Mouse (Mus musculus) ES-Bruce4 (cell line): Measurements from ENCODE around the gene AU018091. TPM values are rescaled to one million over a fixed set of nuclear protein-coding genes. Genes with fewer than 3 reads are reported as not detected.

ENCODE experiments used
- H3K27ac ChIP-seq: 2 replicates; pipeline ENCODE4 v1.5.1; 2012; ENCODE audit warnings: low read length, inconsistent platforms; ENCODE audit not compliant: insufficient read depth
- H3K27me3 ChIP-seq: 2 replicates; pipeline ENCODE4 v1.6.1; 2012; ENCODE audit warnings: mild to moderate bottlenecking, low read length, inconsistent platforms; ENCODE audit not compliant: control insufficient read depth, poor library complexity, insufficient read depth, severe bottlenecking
- H3K36me3 ChIP-seq: 2 replicates; pipeline ENCODE4 v1.6.1; 2012; ENCODE audit warnings: inconsistent platforms, mild to moderate bottlenecking, low read length, moderate library complexity; ENCODE audit not compliant: control insufficient read depth, poor library complexity, insufficient read depth, severe bottlenecking
- H3K4me1 ChIP-seq: one replicate; pipeline ENCODE4 v1.8.1; 2011; ENCODE audit warnings: low read length; ENCODE audit not compliant: control insufficient read depth, insufficient read depth
- H3K4me3 ChIP-seq: 2 replicates; pipeline ENCODE4 v1.5.1; 2011; ENCODE audit warnings: low read depth, mild to moderate bottlenecking, low read length
- H3K9ac ChIP-seq: 2 replicates; pipeline ENCODE4 v1.6.1; 2012; ENCODE audit warnings: low read depth, mild to moderate bottlenecking, inconsistent platforms; ENCODE audit not compliant: poor library complexity, severe bottlenecking
- H3K9me3 ChIP-seq: replicated peaks from 2 replicates; pipeline ENCODE4 v1.6.1; 2012; ENCODE audit warnings: mild to moderate bottlenecking, low read length, inconsistent platforms; ENCODE audit not compliant: control insufficient read depth, poor library complexity, insufficient read depth, severe bottlenecking
- CTCF ChIP-seq: IDR thresholded peaks from one replicate; pipeline ENCODE4 v1.8.1; 2011; ENCODE audit warnings: low read depth, low read length
- EP300 ChIP-seq: IDR thresholded peaks from 2 replicates; pipeline ENCODE4 v1.6.1; 2011; ENCODE audit warnings: low read depth, low read length; ENCODE audit not compliant: insufficient read depth
- POLR2A ChIP-seq: IDR thresholded peaks from one replicate; pipeline ENCODE4 v1.8.1; 2011; ENCODE audit warnings: low read length; ENCODE audit not compliant: insufficient read depth
- polyA plus RNA-seq: library from polyadenylated mRNA; stranded (reverse); fragments of >200 nt; gene quantifications from 2 replicates; pipeline ENCODE4 v1.2.4, GENCODE M21; 2011; ENCODE audit warnings: low read depth; ENCODE audit not compliant: missing spikeins, insufficient read depth, insufficient read length

AU018091 gene
- polyA plus RNA-seq, 1 experiment, result 64.8 TPM

GRCm38 (mm10) chr7:3164381-3164780 is 4.6 kb downstream of the AU018091 start:
- TF ChIP-seq POLR2A, result no peak
- no peak for TF ChIP-seq EP300
- Histone ChIP-seq H3K36me3 (peaks cover 34% of the 10 kb centered on the region), H3K9ac (peak overlapping the region; percentile 2), H3K4me3 (peak overlapping the region; percentile 29; the same call in 1 of the 2 replicates), H3K4me1 (peaks cover 4% of the 10 kb centered on the region), H3K27me3 (no peaks in the 10 kb centered on the region), H3K27ac (peak overlapping the region; percentile 79), H3K9me3 (no peaks in the 10 kb centered on the region)

DNA sequence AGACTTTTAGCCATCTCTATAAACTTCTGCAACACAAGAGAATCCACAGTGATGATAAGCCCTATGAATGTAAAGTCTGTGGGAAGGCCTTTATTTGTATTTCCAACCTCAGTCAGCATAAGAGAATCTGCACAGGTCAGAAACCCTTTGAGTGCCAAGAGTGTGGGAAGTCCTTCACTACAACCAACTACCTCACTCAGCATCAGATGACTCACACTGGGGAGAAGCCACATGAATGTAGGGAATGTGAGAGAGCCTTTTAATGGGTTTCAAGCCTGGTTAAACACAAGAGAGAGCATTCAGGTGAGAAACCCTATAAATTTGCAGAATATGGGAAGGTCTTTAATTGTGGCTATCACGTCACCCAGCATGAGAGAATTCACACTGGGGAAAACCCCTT is 18.6 kb downstream of the AU018091 start:
- Histone ChIP-seq H3K4me3 (no peak overlapping the region), H3K9ac (no peak overlapping the region), H3K27me3 (no peaks in the 10 kb centered on the region), H3K4me1 (no peaks in the 10 kb centered on the region), H3K27ac (no peak overlapping the region), H3K36me3 (peaks cover 10% of the 10 kb centered on the region), H3K9me3 (no peaks in the 10 kb centered on the region)
- TF ChIP-seq EP300 (no peak), CTCF (no peak), POLR2A (no peak)

DNA sequence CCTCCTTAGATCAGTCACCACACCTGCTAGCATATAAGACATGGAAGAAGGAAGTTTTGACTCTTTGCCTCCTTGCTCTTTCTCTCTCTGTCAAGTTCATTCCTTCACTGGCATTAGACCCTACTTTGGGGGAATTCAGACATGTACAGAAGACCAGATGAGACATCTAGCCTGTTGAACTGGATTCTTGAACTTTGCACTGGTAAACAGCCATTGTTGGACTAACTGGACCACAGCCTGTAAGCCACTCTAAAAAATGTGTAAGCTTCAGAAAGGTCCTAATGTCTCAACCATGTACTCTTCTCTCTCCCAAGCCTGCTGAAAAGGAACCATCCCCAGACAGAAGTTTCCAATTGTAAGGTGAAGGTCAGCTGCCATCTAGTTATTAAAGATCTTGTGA is 22.9 kb downstream of the AU018091 start:
- Histone ChIP-seq H3K4me1 (no peaks in the 10 kb centered on the region), H3K9ac (no peak overlapping the region), H3K36me3 (no peaks in the 10 kb centered on the region), H3K27ac (no peak overlapping the region), H3K9me3 (no peaks in the 10 kb centered on the region), H3K27me3 (no peaks in the 10 kb centered on the region), H3K4me3 (no peak overlapping the region)
- TF ChIP-seq EP300 (no peak), CTCF (no peak), POLR2A (no peak)

DNA sequence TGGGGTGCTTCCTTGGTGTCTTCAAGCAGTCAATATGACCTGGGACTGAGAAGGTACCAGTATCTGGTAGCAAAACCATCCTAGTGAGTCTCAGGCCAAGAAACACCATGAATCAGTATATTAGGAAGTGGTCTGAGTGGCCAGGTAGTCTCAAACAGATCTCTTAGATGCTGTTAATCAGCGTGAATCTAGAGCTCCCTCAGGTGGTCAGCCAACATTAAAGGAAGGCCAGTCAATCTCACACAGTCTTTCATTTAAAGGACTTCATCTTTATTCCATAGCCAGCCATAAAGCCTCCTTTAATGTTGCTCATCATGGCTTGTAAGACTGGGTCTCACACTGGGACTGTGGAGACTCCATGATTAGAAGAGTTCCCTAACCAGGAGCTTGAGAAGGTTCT is 25.7 kb downstream of the AU018091 start:
- no peaks in the 10 kb centered on the region for H3K27me3 ChIP-seq
- TF ChIP-seq EP300 (no peak), CTCF (no peak)
- no peaks in the 10 kb centered on the region for H3K9me3 ChIP-seq

GRCm38 (mm10) chr7:3135606-3136005 is 33.4 kb downstream of the AU018091 start:
- Histone ChIP-seq H3K27me3 (no peaks in the 10 kb centered on the region), H3K27ac (no peak overlapping the region), H3K4me1 (no peaks in the 10 kb centered on the region), H3K9ac (no peak overlapping the region), H3K9me3 (no peaks in the 10 kb centered on the region), H3K4me3 (no peak overlapping the region), H3K36me3 (no peaks in the 10 kb centered on the region)
- TF ChIP-seq CTCF, result no peak
- no peak for TF ChIP-seq EP300
- no peak for TF ChIP-seq POLR2A

More for the DNA sequence above, 25.7 kb downstream of the AU018091 start:
- Histone ChIP-seq H3K27ac (no peak overlapping the region), H3K4me3 (no peak overlapping the region), H3K36me3 (no peaks in the 10 kb centered on the region), H3K9ac (no peak overlapping the region), H3K4me1 (no peaks in the 10 kb centered on the region)

DNA sequence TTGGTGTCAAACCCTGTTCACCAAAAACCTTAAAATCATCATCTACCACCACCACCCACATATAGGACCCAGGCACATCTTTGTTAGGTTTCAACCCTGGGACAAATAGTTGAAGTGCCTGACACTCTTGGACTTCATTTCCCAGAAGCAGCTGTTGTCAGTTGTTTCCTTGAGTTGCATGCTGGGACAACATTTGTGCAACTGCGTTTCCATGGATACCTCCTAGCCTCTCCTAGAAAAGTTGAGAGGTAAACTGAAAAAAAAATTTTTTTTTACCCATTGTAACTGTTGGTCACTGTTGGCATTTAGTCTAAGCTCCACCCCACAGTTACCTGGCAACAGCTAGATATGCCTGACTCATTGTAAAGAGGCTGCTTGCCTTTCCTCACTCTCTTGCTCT is 34.3 kb downstream of the AU018091 start:
- no peak overlapping the region for H3K4me3 ChIP-seq
- no peaks in the 10 kb centered on the region for H3K9me3 ChIP-seq
- no peaks in the 10 kb centered on the region for H3K4me1 ChIP-seq
- H3K9ac ChIP-seq, result no peak overlapping the region
- no peaks in the 10 kb centered on the region for H3K27me3 ChIP-seq
- TF ChIP-seq POLR2A (no peak), CTCF (no peak), EP300 (no peak)
- no peak overlapping the region for H3K27ac ChIP-seq
- no peaks in the 10 kb centered on the region for H3K36me3 ChIP-seq
